Mouse (Mus musculus): ENCODE data around the gene Fcgrt.
"Not testable (repeated sequence)": the region's sequence is repeated elsewhere in the genome, so short reads cannot be mapped to it uniquely, and the experiment has no call there.

Fcgrt gene

GRCm38 (mm10) chr7:45129776-45130512, 26.3 kb upstream of the Fcgrt start:
- DNase-seq (ENCODE audit: low spot score) = no peak

DNA sequence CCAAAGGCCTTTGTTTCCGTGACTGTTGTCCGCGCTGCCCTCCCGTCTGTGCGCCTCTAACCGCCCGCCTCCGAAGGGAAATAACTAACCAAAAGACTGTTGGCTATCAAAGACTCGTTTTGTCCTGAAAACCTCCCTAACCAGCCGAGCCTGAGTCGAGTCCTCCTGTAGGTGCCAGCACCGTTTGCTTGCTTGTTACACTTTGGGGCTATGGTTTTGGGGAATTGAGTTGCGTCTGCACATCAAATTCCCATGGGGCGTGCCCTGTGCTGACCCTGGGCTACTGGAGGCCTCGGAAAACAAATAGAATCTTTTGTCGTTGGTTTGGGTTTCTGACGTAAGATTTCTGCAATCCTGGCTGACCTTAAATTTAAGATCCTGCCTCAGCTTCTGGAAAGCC, 25.7 kb upstream of the Fcgrt start:
- no peak for DNase-seq (ENCODE audit: low spot score)

DNA sequence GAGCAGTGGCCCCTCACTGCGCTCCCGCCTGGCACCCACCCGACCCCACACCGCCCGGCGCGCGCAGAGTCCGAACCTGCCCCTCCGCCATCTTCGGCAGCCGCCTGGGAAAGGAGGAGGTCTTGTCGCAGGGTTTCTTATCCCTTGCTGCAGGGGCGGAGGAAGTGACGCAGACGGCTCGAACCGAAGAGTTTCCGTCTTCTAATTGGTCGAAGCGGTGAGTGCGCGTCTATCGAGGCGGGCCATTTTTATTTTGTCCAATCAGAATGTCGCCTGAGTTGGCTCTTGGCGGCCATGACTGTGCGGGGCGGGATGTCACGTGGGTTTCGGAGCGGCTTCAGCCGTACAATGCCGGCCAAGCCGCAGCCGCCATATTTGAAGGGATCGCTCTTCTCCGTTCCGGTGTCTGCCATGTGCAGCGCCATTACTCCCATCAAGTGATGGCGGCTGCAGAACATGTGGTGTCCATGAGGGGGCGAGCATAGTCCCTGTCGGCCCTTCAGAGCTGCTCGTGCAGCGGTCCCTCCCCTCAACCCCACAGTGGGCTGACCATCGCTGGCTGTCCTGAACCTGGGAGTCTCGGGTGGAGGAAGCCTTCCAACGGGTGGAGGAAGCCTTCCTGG, 25.1 kb upstream of the Fcgrt start, which contains the start of gene Rpl13a:
Gene Rpl13a, minus strand, starts transcription at position 138 of the 623 bp plus-strand sequence.
- DNase-seq (ENCODE audit: low spot score) = peak; percentile 99

GRCm38 (mm10) chr7:45127700-45128224, 24.1 kb upstream of the Fcgrt start:
- DNase-seq (ENCODE audit: low spot score) = no peak

DNA sequence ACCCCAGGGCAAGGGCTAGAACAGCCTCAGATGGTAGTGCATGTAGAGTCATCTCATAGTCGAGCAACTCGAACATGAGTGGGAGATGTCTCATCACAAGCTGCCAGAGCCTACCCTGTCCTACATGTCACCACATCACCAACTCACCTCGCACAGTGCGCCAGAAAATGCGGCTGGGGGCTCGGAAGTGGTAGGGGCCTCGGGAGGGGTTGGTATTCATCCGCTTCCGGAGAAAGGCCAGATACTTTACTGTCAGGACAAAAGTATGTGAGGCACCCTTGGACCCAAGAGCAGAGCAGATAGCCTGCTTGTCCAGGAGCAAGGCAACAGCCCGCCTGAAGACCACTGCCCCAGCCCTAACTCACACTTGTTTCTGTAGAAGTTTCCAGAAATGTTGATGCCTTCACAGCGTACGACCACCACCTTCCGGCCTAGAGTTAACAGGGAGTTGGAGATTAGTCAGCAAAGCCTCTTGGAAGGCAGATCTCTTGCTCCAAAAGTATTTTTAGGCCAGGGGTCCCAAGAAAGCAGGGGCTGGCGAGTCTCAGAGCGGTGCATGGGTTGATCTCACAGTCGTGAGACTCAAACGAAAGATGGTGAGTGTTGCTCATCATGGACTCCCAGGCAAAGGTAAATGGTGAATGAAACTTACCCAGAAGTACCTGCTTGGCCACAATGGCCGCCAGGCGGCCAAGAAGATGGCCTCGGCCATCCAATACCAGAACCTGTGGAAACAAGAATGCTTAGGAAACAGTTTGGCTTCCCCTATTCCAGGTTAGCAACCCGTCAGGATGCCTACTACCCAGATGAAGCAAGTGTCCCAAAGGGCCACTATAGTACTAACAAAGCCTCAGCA, 23.4 kb upstream of the Fcgrt start:
- no peak for DNase-seq (ENCODE audit: low spot score)

GRCm38 (mm10) chr7:45126147-45126843, 22.6 kb upstream of the Fcgrt start:
- no peak for DNase-seq (ENCODE audit: low spot score)

DNA sequence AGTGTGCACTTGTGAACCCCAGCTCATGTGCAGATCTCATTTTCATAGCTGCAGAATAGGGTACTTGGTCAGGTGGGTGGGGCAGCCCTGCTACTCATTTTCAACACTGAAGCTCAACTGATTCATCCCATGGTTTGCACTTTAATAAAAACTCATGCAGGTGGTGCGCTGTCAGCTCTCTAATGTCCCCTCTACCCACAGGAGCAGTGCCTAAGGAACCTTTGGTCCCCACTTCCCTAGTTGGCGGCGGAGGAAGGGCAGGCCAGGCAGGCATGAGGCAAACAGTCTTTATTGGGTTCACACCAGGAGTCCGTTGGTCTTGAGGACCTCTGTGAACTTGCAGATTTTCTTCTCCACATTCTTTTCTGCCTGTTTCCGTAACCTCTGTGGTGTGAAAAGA, 22.0 kb upstream of the Fcgrt start:
- not testable (repeated sequence) for DNase-seq (ENCODE audit: low spot score)

- DNase-seq (ENCODE audit: low spot score) = no peak
These were observed 21.5 kb upstream of the Fcgrt start for GRCm38 (mm10) chr7:45125144-45125600.

DNA sequence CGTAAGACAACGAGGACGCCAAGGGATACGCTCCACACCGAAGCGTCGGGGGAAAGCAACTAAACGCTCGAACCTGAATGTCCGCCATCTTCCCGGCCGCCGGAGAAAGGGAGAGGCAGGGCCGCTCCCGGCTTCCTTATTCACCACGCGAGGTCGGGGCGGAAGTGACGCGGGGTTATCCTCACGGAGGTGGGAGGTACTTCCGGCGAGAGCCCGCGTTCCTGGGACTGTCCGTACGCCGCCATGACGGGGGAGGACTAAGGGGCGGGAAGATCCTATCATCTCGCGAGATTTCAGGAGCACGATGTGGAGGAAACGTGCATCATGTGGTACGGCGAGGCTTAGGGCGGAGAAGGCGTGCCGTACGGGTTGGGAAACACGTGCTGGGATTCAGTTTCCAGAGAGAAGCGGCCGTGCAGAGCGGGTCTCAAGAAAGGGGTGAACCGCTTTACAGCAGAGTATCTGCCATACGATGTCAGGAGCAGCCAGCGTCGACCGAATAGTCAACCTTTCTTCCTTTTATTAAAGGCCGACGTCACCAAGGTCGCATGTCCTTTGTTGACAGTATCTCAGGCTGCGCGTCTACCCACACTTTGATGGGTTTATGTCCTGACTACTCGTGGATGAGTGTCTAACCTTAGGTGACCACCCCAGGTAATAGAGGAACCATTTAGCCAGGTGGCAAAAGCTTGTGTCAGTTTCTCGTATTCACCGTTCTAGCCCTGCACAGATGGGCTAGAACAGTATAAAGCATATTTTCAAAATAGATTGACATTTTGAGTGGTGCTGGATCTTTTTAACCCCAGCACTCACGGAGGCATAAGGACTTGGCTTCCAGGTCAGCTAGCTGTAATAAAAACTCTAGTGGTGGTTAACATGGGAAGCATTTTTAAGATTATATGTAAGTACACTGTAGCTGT, 20.8 kb upstream of the Fcgrt start, which contains the start of gene Rps11:
Gene Rps11, minus strand, starts transcription at position 216 of the 920 bp plus-strand sequence.
- peak; percentile 98 for DNase-seq (ENCODE audit: low spot score)

GRCm38 (mm10) chr7:45123186-45123570, 19.5 kb upstream of the Fcgrt start:
- no peak for DNase-seq (ENCODE audit: low spot score)

- DNase-seq (ENCODE audit: low spot score) = no peak
These were observed 19.0 kb upstream of the Fcgrt start for GRCm38 (mm10) chr7:45122561-45123185.

GRCm38 (mm10) chr7:45121966-45122365, 18.3 kb upstream of the Fcgrt start:
- DNase-seq (ENCODE audit: low spot score) = no peak

DNA sequence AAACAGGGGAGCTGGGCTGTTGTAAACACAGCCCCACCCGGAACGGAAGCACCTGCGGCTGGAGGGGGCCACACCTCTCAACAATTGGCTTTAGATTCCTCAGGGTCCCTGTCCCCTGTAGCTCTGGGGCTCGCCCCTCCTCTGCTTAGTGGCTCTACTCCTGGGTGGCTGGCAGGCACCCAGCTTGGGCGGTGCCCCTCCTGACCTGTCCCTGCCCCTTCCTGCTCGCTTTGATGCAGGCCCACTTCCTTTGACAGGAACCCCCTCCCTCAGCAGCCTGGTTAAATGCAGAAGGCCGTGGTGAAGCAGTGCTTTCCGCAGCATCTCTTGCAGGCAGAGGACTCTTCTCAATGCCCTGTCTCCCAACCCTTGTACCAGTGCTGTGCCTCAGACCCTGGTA, 17.8 kb upstream of the Fcgrt start:
- no peak for DNase-seq (ENCODE audit: low spot score)

DNA sequence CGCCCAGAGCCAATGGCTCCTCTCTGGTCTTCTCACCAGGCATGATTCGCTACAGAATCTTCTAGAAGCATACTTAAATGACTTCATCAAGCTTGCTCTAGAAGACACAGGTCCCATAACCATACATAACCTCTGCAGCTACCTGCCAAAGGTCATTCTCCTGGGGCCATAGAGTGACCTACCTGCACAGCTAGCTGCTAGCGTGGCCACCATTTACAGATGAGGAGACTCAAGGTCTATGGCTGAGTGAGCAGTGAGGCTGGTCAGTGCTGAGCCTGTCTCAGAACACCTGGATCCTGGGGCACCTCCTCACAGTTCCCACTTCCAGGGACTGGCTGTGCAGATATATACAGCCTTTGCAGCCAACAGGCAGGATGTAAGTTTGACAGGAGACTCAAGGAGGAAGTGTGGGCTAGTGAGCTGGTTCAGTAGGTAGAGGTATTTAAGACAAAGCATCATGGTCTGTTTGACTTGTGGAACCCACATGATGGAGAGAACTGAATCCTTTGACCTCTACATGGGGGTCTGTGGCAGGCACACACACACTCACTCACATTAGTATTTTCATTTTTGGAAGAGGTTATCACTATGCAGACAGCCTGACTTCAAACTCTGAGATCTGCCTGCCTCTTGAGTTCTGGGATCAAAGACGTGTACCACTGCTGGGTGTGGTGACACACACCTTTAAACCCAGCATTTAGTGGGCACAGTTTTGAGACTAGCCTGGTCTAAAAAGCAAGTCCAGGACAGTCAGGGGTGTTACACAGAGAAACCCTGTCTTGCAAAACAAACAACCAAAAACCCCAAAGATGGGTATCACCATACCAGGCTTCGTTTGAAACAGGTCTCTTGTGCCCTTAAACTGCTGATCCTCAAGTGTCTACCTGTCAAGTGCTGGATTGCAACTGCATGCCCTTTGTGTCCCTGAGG, 16.4 kb upstream of the Fcgrt start:
- no peak for DNase-seq (ENCODE audit: low spot score)

GRCm38 (mm10) chr7:45118336-45118735, 14.7 kb upstream of the Fcgrt start:
- no peak for DNase-seq (ENCODE audit: low spot score)

- DNase-seq (ENCODE audit: low spot score) = no peak
These were observed 13.9 kb upstream of the Fcgrt start for GRCm38 (mm10) chr7:45117566-45117965.

GRCm38 (mm10) chr7:45113476-45113875, 9.8 kb upstream of the Fcgrt start:
- DNase-seq (ENCODE audit: low spot score) = no peak

DNA sequence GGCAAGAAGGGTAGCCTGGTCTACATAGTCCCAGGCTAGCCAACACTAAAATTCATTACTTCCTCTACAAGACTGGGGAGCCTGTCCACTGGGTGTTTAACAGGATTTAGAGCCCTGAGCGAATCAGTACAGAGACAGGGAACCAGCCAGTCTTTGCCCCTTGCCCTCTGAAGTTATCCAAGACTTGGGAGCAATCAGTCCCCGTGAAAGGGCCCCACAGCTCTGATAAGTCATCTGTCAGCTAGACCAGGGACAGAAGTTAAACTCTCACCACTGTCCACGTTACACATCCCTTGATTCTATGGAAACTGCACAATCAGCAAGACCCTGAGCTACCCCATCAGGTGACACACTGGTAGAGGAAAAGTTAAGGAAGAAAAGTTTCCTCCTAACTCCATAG, 8.9 kb upstream of the Fcgrt start:
- DNase-seq (ENCODE audit: low spot score) = no peak

GRCm38 (mm10) chr7:45111940-45112339, 8.3 kb upstream of the Fcgrt start:
- no peak for DNase-seq (ENCODE audit: low spot score)
